Mouse (Mus musculus) skeletal muscle tissue, adult 2 months (tissue): Measurements from ENCODE around the gene Iqch.

ENCODE experiments used
- DNase-seq: peaks from one replicate; pipeline ENCODE4 v3.0.0-alpha.2; 2012; ENCODE audit warnings: low read depth, low spot score

Iqch gene

DNA sequence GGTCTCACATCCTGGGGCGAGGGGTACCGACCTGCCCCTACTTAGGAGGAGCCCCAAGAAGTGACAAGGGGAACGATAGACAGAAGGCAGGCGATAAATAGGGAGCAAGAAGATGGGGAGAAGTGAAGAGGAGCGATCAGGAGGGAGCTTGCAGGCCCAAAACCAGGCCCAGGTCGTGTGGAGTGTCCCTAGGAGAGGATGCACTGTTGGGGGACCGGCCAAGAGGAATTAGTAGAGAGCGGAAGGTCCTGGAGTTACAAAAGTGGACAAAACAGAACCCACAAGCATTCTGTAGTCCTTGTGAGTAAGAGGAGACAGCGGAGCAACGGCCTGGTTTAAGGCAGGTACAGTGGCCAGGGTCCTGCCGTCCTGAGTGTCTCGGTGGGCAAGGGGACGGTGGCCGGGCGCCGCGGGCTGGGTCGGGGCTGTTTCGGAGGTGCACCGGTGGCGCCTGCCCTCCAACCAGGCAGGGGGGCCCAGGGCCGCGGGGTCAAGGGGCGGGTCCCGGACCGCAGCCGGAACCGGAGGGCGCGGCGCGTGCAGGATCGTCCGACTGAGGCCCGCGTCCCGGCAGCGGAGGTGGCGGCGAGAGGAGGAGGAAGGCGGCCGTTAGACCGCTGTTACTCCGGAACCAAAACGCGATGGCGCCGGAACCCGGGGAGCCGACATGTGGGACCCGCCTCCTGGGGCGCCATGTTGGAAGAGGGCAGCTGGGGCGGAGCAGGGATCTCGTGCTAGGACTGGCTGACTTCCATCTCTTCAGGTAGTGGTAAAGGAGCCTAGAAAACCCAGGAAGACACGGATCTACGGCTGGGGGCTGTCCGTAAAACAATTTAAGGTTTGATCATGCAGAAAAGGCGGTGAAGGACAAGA, 224.8 kb downstream of the Iqch start, which contains the start of gene Map2k5:
Gene Map2k5, minus strand, starts transcription at position 633 of the 873 bp plus-strand sequence.
- DNase-seq, result peak; percentile 83

DNA sequence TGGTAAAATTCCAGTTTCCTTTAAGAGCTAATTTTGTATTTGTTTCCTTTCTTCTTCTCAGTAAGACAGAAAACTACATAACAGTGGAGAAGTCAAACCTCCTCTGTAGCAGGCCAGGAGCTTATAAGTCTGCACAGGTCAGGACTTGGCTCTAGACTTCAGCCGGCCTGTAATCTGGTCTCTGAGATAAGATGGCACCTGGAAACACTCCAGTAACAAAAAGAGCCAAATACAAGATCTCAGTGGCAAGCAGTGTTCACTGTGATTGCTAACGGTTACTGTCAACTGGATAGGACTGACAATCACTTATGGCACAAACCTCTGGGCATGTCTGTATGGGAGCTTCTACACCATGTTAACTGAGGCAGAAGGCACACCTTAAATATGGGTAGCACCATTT, 229.0 kb downstream of the Iqch start:
- peak; percentile 15 for DNase-seq

DNA sequence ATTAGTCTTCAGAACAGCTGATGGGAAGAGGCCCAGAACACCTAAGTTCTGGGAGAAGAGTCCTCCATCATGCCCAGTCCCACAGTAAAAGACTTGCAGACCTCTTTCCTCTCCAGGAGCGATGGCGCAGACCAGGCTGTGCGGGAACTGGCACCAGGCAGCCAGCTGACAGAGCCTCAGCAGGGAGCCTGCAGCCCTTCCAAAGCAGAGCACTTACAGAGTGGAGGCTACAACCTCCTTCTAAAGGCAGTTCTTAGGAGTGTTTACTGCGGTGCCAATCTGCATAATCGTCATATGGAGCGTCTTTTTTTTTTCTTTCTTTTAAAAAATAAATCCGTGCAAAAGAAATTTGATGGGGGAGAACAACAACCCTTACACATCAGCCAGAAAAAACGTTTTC, 229.8 kb downstream of the Iqch start:
- no peak for DNase-seq
